Mouse (Mus musculus): Measurements from ENCODE around the gene Adamtsl5. TPM values are rescaled to one million over a fixed set of nuclear protein-coding genes. Genes with fewer than 3 reads are reported as not detected.
"Not testable (repeated sequence)": the region's sequence is repeated elsewhere in the genome, so short reads cannot be mapped to it uniquely, and the experiment has no call there.

Adamtsl5 gene
- total RNA-seq, 2 experiments from 2014 or later = 27.4 to 38.1 TPM

GRCm38 (mm10) chr10:80345929-80346328 is 2.3 kb downstream of the Adamtsl5 start:
- DNase-seq; intact Hi-C loops (cut with DNase I): not testable (repeated sequence)

GRCm38 (mm10) chr10:80345122-80345521 is 3.1 kb downstream of the Adamtsl5 start:
- intact Hi-C loops (cut with DNase I) = no loop called here
- DNase-seq = no peak

DNA sequence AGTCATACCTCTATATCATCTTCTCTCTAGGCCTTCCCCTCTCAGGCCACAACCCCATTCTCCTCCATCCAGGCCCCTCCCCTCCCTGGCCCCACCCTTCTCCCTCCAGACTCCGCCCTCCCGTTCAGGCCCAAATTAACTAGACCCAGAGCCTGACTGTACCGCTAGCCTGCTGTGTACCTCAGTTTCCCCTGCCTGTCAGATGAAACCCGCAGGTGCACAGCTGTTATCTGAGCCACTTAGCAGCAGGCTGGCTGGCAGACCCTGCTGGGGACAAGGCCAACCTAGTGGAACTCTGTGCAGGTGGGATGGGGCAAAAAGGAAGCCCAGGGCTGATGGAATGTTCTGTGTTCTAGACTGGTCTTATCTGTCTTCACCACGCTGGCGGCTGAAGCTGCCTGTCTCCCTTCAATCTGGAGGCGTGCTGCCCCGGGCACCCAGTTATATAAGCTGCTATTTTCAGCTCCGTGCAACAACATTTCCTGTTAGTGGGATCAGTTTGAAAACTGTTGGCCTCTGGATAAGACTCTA is 4.0 kb downstream of the Adamtsl5 start:
- no peak for DNase-seq
- intact Hi-C loops (cut with DNase I) = no loop called here

DNA sequence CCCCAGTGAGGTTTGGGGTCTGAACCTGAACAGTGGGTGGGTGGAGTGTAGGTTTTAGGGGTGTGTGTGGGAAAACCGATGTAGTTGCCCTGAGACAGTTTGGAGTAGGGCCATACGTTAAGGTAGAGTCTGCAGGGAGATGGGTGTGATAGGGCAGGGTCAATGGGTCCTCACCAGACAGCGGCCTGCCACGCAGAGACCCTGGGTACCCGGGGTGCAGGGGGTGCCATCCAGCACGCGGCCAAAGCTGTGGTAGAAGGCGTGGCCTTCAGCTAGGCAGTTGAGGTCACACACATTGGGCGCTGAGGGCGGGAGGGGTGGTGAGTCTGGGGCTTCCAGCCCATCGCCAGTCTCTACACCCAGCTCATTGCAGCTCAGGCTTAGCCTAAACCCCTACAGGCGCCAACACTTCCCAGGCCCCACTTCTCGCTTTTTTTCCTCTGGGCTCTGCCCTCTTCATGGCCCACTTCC is 4.8 kb downstream of the Adamtsl5 start:
- intact Hi-C loops (cut with DNase I) = no loop called here
- DNase-seq = no peak

GRCm38 (mm10) chr10:80342749-80343424 is 5.3 kb downstream of the Adamtsl5 start:
- intact Hi-C loops (cut with DNase I) = no loop called here
- no peak for DNase-seq

DNA sequence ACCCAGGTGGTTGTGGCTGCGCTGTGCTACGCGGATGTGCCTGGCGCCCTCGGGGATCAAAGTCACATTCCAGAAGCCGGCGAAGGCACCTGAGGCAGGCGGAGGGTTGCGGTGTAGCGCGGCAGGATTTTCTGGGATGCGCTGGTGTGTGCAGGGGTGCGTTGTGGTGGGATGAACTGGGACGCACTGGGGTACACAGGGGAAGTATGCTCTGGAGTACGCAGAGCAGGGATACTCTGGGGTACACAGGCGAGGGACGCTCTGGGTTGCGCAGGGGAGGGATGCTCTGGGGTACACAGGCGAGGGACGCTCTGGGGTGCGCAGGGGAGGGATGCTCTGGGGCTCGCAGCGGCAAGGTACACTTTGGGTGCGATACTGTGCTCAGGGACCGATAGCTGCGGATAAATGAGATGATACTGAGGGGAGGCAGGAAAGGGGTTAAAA is 5.9 kb downstream of the Adamtsl5 start:
- no peak for DNase-seq
- intact Hi-C loops (cut with DNase I) = no loop called here

DNA sequence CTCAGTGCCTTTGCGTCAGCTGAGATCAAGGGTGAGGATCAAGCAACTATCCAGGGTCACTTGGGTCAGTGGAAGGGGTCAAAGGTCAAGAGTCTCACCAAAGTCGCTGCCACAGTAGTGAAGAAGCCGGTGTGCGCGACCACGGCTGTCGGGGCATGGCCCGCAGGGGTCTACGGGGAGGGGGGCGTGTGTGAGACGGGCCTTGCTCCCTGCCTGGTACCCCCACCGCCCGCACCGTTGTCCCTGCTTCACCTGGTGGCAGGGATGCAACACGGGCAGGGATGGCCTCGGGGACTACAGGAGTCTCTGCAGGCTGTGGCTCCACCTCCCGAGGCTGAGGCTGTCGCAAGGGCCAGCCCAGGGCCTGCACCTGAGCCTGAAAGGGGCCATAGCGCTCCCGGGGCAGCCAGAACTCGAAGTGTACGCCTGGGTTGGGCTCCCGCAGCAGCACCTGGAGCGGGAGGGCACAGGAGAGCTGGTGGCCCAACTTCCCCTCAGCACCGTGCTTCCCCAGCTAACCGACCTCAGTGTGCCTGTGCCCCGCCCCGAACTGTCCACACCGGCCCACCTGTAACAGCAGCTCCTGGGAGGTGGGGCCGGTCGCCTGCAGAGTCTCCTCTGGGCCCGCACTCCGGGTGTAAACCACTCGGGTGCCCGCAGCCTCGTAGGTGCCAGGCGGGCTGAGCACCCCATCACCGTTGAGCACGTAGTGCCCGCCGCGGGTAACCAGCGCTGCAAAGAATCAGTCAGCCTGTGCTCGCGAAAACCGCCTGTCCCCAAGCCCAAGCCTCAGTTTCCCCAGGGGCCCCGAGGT is 6.5 kb downstream of the Adamtsl5 start:
- no peak for DNase-seq
- intact Hi-C loops (cut with DNase I) = no loop called here

GRCm38 (mm10) chr10:80341026-80341425 is 7.2 kb downstream of the Adamtsl5 start:
- intact Hi-C loops (cut with DNase I) = no loop called here

DNA sequence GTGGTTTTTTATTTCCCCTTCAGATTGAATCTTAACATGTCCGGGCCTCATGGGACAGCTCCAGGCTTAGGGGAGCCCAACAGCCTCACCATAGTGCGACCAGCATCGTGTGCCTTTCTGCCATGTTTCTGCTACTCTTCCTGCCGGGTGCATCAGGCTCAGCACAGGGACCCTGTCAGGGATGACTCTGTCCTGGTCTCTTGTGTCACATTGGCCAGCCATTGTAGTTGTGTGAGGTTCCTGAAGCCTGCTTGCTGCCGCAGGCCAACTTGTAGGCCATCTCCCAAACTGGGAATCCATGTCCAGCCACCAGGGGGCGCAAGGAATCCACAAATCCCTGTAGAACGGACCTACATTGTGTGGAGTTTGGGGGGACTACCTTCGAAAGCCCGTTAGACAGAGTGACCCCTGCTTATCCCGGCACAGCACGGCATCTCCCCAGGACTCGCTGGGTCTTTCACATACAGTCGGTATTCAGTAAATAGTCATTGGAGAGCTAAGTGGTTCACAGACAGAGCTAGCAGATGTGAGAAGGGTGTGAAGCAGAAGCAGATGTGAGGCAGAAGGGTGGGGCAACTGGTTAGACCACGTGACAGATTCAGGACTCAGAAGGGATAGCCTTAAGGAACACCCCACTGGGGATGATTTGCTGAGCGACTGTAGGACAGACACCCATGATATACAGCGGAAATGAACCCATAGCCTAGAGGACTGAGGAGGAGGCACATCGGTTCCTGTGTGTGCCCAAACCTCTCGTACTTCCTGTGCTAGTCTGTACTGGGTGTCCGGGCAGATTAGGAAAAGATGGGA is 8.1 kb downstream of the Adamtsl5 start:
- intact Hi-C loops (cut with DNase I) = no loop called here
- peak; percentile 85 to 89 for DNase-seq

More at GRCm38 (mm10) chr10:80341026-80341425, 7.2 kb downstream of the Adamtsl5 start:
- no peak for DNase-seq

DNA sequence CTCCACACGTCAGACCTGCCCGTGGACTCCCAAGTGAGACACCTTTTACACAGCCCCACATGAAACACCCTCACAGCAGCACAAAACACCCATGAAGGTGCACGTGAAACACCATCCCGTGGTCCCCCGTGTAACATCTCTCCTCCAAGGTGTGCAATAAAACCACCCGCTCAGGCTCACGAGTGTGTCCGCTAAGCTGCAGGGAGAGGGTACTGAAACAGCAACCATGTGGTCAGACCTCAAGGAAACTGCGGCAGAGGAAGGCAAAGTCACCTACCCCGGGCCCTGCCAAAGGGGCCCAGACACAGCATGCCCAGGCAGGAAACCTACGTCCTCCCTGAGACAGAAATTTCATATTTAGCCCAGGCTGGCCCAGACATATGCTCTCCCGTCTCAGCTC is 11.9 kb downstream of the Adamtsl5 start:
- no peak for DNase-seq
- intact Hi-C loops (cut with DNase I) = no loop called here

GRCm38 (mm10) chr10:80332525-80332989 is 15.7 kb downstream of the Adamtsl5 start:
- intact Hi-C loops (cut with DNase I) = no loop called here
- DNase-seq = no peak

- intact Hi-C loops (cut with DNase I) = no loop called here
- no peak for DNase-seq
Measured at GRCm38 (mm10) chr10:80331636-80332524, 16.3 kb downstream of the Adamtsl5 start.

- intact Hi-C loops (cut with DNase I) = no loop called here
- no peak for DNase-seq
Measured at GRCm38 (mm10) chr10:80330888-80331287, 17.3 kb downstream of the Adamtsl5 start.

DNA sequence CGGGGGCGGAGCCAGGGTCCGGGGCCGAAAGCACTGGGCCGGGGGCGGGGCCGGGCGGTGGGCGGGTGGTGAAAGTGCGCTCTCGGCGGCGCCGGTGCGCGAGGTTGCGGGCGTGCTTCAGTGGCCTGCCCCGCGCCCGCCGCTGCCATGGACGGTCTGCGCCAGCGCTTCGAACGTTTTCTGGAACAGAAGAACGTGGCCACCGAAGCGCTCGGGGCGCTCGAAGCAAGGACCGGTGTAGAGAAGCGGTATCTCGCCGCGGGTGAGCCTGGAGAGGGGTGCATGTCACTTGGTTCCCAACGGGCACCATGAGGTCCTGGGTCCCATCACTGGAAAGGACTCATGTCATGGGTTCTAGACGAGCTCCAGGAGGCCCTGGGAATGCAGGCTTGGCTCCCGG is 18.1 kb downstream of the Adamtsl5 start:
- intact Hi-C loops (cut with DNase I) = no loop called here
- DNase-seq = no peak

DNA sequence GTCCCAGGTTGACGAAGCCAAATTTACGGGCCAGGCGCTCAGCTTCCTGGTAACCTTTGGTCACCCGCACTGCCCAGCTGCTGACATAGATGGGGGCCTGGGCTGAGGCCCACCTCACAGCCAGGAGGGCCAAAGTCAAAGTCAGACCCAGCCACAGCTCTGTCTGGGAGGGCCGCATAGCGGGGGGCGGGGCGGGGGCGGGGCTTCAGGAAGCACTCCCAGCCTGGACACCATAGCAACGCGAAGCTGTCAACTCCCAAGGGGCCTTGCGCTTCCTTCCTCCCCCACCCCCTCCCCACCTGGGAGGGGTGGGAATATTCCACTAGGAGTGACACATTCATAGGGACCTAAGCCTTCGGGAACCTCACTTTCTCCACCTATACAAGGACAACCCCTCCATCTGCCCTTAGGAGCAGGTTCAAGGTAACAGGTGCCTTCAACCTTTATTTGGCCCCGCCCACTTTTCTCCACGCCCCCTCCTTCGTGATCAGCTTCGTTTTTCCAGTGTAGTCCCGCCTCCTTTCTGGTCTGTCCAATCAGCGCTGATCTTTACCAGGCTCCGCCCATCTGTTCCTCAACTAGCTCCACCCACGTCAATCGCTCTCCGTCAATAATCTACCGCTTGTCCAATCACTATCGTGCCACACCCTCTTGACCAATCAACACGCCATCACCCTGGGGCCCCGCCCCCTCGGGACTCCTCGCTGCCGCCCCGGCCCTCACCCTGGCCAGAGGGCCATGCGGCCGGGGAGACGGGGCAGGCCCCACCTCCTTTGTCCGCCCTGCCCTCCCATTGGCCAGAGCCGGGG is 18.7 kb downstream of the Adamtsl5 start, which contains the start of the genes Pcsk4 and Reep6:
Gene Pcsk4, minus strand, starts transcription at position 226 of the 809 bp plus-strand sequence.
Gene Reep6, plus strand, starts transcription at position 681 of the 809 bp plus-strand sequence.
- DNase-seq = peak; percentile 90 to 94
- intact Hi-C loops (cut with DNase I) = loop anchor here (1.0 kb wide), 1 partner anchor 38 kb away; no protein-coding TSS in a partner anchor

DNA sequence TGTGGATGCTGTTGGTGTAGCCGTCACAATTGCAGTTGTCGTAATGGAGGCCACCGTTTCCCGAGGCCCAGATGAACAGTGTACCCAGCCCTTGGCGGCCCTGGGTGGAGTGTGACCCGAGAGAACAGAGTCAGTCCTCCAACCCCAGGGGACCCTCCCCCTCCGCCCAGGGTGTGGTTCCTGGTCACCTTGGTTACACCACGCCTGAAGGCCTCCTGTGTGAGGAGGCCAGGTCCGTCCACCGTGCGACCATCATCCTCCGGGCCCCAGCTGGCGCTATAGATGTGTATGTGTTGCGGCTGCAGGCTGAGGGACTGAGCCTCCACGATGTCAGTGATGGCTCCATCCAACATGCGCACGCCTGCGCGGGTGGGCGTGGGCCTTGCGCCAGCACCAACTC is 23.2 kb downstream of the Adamtsl5 start:
- DNase-seq = no peak
- intact Hi-C loops (cut with DNase I) = no loop called here

DNA sequence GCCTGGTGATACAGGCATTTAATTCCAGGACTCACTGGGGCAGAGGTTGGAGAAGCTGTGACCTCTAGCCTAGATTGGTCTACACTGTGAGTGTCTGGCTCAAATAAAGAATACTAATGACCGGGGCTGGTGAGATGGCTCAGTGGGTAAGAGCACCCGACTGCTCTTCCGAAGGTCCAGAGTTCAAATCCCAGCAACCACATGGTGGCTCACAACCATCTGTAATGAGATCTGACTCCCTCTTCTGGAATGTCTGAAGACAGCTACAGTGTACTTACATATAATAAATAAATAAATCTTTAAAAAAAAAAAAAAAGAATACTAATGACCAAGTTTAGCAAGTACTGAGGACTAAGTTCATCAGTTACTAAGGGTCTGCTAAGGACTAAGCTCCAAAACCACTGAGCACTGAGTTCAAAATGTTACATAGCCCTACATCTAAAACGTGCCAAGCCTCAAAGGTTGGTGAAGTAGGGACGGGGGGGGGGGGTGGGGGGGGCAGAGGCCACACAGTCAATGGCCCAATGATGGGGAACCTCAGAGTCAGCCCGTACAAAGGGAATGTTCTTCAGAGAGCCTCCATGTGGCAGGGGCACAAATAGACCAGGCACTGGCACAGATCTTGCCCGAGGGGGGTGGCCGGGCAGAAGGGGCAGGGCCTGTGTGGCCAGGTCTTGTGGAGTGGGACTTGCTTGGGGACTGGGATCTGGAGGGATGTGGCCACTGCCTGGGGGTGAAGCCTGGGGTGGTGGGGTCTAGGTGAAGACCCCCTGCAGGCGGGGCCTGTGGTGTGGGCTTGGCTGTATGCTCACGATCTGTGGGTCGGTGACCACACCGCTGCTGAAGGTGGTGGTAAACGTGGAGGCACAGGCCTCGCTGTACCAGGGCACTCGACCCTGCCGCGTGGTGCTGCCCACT is 23.8 kb downstream of the Adamtsl5 start:
- no peak for DNase-seq
- intact Hi-C loops (cut with DNase I) = no loop called here

Data from gastrocnemius, postnatal 36 days (tissue).